Mouse (Mus musculus) spleen, adult 2 months (tissue): ENCODE data around the gene Fcgr1.

Experiments
- CTCF ChIP-seq: fragments of 200-500 bp; IDR thresholded peaks from 2 replicates; pipeline ENCODE4 v1.5.1; 2011; ENCODE audit warnings: mild to moderate bottlenecking, inconsistent platforms; ENCODE audit not compliant: insufficient read depth, insufficient read length, insufficient replicate concordance; ENCODE audit errors: extremely low read depth
- POLR2A ChIP-seq: fragments of 200-500 bp; IDR thresholded peaks from 2 replicates; pipeline ENCODE4 v1.6.1; 2011; ENCODE audit warnings: low read depth, low read length, inconsistent platforms

GRCm38 (mm10) chr3:96333396-96334174 lies 39.8 kb upstream of the Fcgr1 start:
- TF ChIP-seq CTCF = no peak
- TF ChIP-seq POLR2A = no peak
